Mouse (Mus musculus) ES-Bruce4 (cell line): ENCODE measurements around the gene Synpo2.

Experiments
- CTCF ChIP-seq: IDR thresholded peaks from one replicate; pipeline ENCODE4 v1.8.1; 2011; ENCODE audit warnings: low read depth, low read length
- POLR2A ChIP-seq: IDR thresholded peaks from one replicate; pipeline ENCODE4 v1.8.1; 2011; ENCODE audit warnings: low read length; ENCODE audit not compliant: insufficient read depth

DNA sequence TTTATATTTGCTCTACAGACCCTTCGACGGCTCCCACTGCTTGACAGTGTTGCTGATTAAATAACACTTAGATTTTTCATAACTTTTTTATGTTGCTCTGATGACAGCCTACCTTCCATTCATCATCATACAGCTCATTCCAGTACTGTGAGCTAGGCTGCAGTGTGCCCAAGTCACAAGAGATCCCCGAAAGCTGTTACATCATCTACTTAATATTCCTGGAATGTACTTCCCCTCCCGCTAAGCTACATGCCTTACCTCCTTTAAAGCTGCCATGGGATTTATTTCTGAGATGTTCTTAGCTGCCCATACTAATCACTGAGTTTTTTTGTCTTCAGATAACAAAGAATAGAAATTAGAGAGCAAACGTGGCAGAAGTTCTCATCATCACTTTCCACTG lies 181.8 kb downstream of the Synpo2 start:
- no peak for TF ChIP-seq CTCF
- TF ChIP-seq POLR2A, result no peak
